Mouse (Mus musculus) kidney, postnatal 14 days (tissue): ENCODE measurements around the gene Plcb1.

Experiments used
- DNase-seq: peaks from one replicate; pipeline ENCODE4 v3.0.0; 2022; ENCODE audit warnings: mixed read lengths

Plcb1 gene

DNA sequence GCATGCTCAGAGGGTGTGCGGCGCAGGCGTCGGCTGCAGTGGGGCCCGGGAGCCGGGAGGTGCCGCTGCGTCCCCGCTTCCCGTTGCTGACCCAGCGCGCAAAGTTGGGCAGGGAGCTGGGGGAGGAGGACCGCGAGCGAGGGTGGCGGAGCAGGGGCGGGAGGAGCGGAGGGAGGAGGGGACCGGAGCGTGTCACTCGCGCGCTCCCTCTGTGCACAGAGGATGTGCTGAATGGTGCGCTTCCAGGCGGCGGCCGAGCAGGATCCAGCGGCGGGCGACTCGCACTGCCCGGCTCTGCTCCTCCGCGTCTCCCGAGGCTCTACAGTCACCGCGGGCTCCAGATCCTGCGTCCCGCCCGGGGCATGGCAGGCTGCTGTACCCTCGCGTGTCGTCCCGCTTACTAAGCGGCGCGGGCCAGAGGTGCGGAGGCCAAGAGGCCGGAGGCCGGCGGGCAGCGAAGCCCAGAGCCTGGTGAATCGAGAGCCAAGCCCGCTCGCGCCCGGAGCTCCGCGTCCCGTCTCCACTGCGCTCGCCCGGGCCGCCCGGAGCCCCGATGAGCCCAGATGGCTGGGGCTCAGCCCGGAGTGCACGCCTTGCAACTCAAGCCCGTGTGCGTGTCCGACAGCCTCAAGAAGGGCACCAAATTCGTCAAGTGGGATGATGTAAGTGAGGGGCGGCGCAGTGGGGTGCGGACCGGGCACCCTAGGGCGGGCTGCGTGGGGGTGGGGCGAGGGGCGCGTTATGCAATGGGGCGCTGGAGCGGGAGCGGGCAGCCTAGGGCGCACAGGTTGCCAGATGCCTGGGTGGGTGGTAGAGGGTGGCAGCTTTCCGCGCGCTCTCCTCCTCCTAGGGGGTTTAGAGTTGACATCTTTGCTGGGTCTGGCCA, at the start of gene Plcb1:
Gene Plcb1, plus strand, starts transcription at position 98 of the 886 bp plus-strand sequence.
- peak; percentile 93 for DNase-seq

DNA sequence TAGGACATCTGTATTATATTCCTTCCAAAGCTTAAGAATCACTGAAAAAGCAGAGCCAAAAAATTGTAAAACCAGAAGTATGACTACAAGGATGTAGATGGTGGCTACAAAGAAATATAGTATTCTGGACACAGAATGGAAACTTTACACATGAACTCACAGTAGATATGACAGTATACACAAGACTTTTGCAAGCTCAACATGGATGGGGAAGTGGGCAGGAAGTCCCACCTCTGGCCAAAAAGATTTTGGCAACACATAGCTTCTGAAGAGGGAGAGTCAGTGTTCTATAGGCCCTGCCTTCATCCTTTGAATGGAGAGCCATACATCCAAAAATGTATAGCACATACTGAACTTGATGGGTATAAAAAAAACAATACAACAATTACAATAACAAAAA, 30.3 kb upstream of the Plcb1 start:
- no peak for DNase-seq

DNA sequence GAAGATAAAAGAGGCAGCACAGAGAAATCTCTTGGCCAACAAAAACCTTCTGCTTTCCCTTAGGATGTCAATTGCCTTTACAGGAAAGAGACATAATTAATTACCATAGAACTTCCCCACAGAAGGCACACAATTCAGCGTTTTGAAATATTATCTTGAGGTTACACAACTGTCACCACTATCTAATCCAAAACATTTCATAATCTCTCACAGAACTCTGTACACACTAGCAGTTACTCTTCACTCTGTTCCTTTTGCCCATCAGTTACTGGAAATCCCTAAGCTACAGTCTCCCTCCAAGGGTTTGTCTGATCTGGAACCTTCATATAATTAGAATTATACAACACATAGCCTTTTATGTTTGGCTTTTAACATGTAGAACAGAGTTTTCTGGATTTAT, 29.8 kb upstream of the Plcb1 start:
- no peak for DNase-seq

DNA sequence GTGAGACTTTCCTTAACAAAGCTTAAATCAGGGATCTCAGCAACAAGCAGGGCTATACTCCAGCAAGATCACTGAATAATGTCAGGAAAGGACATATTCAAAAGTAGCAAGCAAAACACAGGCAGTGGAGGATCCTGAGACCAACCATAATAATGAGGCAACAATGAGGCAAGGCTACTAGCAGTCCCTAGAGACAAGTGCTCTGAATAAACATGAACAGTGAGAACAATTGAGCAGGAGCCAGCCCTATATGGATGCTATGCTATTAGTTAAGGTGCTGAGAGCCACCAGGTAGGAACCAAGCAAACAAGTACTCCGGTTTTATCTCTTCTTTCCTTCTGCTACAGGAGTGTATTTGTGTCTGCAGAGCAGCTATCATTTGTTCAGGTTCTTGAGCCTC, 24.8 kb upstream of the Plcb1 start:
- no peak for DNase-seq

DNA sequence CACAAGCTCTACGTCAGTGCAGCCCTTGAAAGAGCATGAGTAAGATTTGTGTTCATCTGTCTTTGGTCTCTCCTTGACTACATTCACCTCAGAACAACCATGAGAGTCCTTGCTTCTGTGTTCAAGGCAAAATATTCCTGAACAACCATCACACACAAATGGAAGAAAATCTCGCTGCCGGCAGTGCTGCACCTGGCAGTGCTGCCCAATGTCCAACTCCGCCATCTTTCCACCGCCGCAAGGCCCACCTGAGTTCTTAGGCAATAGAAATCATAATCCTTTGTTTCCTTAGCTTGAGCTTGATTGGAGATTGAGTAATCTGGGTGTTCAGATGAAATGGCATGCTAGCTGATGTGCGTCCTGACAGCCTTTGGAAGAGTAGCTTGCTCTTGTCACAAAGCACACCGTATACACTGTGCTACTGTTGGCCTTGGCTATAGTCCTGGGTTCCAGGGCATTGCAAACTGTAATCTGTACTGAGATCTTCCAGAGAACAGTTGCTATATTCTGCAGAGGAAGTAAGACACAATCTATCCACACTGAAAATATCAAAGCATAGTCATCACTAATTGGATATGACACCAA, 22.4 kb upstream of the Plcb1 start:
- DNase-seq: no peak

DNA sequence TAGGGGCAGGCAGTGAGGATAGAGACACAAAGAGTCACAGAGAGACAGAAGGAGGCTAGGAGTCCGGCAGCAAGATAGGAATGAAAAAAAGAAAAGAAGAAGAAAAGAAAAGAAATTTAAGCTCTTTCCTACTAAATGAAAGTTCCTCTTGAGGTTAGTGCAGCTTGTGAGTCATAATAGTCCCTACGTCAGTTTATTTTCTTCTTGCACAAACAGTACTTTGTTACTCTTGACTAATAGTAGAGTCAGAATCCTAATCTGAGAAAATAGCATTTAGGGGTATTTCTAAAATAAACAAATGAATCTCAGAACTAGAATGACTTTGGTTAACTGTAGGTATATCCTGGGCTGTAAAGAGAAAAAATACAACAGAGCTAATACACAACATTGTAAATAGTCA, 21.4 kb upstream of the Plcb1 start:
- DNase-seq: no peak

DNA sequence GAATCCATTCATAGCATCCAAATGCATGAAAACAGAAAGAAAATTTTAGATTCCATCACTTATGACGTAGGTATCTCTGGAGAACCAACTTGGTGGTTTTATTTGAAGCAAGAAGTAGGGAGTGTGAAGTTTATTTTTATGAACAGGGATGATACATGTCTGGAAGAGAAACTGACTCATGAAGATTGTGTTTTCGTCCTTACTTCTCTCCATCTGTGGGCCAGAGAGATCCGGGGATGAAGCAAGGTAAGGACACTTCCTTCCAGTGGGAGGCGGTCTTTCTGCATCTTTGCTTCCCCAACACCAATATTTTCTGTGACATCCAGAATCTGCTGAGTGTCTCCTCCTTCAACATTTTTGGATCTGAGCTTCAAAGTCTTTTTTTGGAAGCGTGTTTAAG, 6.0 kb upstream of the Plcb1 start:
- DNase-seq: no peak

DNA sequence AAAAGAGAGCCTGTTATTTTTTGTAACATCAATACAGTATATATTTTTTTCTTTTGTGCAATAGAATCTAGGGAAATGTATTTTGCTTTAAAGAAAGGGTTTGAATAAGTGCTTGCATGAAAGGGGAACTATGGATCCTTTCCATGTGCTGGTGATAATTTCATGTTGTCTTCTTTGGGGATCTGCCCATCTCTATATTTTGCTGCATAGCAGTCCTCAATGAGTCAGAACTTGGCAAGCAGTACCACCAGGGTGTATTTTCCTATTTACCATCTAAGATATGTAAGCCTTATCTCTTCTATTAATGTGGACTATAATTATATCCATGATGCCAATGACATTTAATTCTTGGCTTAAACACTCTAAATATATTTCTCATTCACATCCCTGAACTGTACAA, 5.6 kb upstream of the Plcb1 start:
- DNase-seq: no peak

DNA sequence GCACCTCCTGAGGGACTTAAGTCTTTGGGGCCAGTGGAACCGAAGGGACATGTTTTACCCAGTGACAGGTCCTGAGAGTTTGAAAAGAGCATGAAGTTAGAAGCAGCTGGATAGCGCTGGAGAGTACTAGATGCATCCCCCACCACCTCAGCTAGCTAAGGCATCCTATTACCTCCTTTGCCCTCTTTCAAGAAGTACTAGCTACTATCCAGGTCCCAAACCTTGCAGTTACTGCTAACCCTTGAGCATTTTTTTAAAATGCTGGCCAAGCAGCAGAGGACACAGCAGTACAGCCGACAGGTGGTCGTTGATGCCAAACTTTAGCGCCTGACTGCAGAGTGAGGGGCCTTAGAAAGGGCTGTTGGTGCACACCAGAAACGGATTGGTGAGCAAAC, 986 bp downstream of the Plcb1 start:
- DNase-seq: no peak

DNA sequence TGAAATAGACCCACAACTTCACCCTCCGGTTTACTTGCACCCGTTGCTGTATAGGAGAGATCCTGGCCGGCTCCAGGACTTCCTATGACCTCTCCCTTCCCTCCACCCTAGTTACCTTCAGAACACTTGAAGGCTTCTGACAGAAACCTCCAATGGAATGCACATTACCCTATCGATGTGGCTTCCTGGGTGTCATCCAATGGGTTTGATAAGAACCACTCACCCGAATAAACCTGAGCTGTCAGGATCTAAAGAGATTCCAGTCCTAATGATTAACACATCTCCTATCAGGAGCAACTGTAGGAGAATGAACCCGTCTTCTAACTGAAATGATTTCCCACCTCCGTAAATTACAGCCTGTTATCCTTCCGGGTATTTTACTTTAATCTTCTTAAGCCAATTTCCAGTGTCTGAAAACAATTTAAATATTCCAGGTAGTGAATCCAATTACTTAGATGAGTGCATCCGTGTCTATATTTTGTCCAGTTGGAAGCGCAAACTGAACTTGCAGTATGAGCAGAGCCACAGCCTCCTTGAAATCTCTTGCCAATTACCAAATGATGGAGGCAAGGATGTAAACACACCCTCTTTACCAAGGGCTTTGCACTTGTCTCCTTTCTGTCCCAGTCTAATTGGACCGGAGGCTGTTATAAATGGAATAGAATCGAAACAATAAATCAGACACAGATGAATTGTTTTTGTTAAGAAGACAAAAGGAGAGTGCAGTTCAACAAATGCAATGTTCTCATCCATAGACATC, 1.6 kb downstream of the Plcb1 start:
- DNase-seq: no peak

DNA sequence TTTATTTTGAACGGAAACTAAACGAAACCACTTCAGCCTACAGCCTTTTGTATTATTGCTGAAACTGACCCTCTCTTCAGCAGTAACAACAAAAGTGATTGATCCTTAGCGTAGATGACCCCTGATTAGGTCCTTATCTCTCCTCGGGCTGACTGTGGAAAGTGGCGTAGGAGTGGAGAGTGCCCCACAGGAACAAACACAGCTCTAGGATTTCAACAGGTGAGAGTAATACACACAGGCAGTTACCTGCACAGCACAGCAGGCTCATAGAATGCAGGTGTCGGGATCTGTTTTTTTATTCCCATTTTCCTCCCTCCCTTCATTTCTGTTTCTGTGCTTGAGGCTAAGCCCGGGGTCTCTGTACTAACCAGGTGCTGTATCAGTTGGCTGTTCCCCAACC, 7.1 kb downstream of the Plcb1 start:
- DNase-seq: no peak

DNA sequence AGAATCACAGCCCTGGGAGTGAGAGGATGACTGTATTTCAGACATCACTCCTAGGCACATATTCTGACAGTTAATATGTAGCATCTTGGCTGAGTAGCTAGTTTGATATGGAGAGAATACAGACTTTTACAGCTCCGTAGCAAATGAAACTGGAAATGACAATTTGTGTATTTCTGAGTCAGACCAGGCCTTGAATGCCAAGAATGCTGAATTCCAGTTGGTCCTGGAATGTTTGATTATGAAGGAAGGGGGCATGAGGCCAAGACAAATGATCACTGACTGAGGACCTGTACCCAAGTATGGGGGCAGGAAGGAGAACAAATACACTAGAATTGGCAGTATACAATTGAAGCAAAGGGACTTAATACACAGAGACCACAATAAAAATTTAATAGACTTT, 14.4 kb downstream of the Plcb1 start:
- peak; percentile 21 for DNase-seq

DNA sequence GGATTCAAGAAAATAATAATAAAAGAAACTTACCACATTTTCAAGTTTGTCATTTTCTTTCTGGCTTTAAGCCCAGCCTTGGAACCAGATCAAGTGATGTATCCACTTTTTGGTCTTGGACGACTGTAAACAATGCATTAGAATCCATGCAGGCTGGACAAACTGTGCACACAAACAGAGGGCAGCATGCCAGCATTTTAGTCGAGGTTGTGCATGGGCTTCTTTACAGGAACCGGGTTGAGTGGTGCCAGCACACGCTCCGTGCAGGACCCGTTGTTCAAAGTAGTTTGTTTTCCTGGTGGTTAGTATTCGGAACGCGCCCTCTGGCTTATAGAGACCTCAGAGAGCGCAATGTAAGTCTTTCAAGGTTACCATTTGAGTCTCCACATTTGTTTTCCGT, 30.5 kb downstream of the Plcb1 start:
- DNase-seq: peak; percentile 78

DNA sequence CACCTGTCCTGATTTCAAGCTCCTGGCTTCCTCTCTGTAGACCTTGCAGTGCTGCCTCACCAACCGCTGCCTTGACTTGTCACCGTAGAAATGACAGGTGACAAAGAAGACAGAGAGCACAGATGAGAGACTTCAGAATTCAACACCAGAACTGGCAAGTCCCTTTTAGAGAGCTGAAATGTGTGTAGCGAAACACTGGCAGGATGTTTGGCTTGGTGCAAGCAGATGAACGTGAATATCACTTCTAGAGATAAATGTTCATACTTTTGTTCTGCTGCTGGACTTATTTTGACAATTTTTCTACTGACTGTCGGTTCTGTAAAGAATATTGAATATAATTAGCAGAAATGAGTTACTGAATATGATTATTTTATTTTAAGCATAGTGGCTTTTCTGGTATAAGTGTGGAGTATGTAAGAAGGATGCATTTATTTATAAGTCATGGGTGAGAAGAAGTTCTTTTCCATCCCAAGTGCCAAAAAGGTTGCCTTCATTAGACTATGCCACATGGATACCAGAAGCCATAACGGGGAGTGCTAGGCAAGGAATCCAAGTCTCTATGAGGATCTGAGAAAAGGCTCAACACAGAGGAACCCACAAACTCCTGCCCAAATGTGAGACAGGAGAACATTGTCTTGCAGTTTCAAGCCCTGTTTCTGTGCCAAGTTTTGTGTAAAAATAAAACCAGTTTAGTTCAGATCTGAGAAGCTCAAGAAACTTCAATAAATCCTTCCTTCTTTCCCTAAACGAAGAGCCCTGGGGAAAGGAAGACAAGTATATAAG, 31.4 kb downstream of the Plcb1 start:
- DNase-seq: no peak

DNA sequence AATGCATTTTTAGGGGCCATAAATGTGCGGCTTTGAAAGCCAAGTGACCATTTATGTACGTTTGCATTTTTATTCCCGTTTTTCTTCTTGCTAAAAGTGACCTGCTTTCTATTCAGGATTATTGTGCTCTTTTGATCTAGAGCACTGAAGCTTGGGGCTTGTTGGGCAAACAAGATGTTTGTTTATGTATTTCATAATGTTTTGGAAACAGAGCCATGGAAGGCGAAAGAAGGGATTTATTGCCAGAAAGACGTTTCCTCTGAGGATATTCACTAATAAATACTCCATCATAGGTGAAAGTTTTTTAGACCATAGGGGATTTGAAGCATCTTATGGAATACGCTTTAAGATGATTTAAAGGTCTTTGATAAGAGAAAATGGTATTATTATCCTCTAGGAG, 35.3 kb downstream of the Plcb1 start:
- DNase-seq: no peak

DNA sequence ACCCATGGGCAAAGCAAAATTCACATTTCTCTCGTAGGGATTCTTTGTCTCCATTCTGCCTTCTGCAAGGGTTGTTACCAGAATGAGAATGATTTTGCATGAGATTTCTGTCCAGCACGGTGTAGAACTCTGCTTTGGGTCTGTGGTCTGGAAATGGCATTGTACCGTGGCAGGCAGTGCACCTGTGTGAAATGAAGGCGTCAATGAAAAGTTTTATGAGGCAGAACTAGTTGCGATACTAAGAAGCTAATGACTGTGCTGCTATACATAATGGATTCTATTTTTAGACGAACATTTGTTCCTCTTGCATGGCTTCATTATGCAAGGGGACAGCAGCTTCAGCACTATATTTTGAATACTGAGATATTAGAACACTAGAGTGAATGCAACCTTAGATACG, 39.8 kb downstream of the Plcb1 start:
- no peak for DNase-seq

DNA sequence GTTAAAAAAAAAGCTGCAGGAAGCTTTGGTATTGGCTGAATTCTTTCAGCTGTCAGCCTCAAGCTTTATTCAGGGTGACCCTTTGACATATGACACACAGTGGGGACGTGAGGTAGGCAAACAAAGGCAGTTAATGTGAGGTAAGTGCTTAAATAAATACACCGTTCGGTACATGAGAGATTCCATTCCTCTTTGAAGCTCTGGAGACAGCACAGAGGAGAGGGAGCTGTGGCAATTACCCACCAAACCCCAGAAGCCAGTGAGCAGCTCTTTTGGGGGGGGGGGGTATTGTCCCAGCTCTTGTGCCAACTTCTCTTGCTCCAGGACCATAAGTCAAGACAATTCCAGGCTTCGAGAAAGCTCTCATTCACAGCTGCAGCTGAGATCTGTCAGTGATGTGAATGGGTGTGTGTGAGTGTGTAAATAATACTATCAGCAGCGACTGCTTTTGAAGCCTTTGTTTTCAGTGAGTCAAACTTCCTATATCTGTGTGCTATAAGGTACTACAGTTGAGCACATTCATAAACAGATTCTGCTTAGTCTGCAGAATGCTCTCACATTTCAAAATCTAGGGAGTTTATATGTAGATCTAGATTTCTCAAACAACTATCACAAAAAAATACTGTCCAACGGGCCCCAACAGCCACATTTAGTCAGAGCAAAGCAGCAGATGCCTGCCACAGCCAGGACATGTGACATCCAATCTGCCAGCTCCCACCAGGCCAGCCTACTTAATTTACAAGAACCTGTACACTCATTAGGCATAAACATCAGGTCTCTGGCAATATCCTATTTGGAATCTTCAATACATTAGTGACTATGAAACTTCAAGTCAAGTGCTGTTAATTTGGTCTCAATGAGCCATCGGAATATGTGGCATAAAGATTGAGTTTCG, 40.5 kb downstream of the Plcb1 start:
- DNase-seq: no peak

DNA sequence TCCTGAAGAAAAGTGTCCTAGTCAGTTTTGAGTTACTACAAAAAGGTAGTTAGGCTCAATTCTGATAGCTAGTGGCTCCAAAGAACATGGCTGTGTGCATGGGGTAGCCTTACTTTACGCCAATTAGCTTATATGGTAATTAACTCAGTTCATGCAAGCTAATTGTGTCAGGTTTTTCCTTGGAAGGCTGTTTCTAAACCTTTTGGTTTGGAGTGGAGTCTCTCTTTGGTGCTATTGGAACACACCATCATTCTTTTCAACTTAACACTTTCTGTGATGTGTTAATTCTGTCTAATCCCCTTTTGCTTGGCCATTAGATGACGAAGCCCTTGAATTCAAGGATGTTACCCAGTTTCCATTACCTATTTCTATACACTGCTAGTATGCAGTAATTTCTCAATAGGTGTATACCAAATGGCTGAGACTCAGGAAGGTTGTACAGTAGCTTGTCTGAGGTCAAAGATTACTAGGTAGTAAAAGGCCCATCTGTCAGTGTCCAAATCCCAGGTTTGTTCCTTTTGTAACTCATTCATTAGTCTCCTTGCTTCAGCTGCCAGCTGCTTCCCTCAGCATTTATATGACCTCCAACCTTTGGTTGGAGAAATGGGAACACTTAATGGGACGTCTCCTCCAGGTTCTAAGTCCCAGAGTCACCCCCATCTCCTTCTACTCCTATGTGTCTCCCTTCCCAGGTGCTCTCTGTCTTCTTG, 42.1 kb downstream of the Plcb1 start:
- peak; percentile 44 for DNase-seq

DNA sequence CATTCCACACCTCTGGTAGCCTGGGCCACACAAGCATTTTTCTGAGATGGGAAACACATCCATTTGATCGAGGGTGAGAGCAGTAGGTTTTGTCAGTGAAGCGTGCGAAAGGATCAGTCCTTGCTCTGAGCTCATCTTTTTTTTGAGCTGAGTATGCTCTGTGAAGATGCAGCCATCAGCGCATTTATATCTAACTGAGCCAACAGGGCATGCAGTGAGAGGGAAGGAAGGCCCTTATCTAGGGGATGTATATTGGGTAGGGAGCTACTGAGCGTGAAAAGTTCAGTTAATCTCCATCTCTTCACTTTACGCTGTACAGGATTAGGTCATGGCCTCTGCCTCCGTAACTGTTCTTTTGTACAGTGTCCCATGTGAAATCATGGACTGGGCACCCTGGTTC, 46.0 kb downstream of the Plcb1 start:
- DNase-seq: peak; percentile 33

DNA sequence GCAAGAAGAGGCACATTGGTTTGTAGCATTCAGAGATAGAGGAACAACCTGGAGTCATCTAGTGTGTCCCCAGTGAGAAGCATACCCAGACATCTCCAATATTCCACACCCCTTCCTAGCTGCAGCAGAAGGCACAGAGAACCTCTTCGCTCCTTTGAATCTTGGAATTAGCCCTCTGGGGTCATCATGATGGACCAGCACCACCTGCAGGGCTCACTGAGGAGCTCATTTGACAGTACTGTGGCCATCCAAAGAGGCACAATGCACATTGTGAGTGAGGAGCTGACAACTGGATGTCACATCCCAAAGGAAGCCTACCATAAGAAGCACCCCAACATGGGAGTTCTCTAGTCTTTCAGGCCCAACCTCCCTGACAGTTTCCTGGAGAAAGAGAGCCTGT, 50.2 kb downstream of the Plcb1 start:
- DNase-seq: peak; percentile 21

DNA sequence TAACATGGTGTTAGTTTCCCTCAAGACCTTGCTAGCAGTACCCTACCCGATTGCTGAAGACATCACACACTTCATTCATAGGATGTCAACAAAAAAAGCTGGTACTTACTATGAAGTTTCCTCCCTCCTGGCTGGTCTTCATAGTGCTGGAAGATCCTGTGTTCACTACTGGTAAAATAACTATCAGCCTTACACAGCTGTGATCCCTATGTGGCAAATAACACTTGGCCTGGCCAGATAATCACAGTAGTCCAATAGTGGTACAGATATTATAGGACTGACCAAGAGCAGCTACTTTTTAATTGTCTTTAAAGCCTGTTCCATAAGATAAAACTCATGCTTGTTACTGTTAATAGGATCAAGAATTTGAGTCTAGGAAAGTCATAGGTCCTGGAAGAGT, 52.3 kb downstream of the Plcb1 start:
- no peak for DNase-seq
